Mouse (Mus musculus) kidney, adult 8-10 months (tissue): ENCODE data around the gene Metrnl.

Experiments used
- DNase-seq, 2 experiments: peaks; one replicate each; pipeline ENCODE4 v3.0.0; 2022

Metrnl gene

DNA sequence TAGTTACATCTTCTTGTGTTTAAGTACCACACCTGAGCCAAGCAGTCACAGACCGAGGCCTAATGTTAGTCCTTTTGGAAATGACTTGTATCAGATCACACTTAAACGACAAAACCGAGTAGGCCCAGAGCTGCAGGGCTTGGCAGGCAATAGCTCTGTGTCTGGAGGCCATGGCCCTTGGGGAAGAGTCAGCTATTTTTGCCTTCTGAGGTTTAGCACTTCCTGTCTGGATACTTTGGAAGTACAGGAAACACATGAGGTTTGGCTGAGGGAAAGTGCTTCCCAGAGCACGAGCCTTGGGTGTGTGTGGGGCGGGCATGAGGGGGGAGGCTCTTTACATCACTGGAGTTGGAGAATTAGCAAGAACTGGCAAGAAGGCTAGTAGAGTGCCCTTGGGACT is 14.7 kb upstream of the Metrnl start:
- peak; percentile 45 to 64 for DNase-seq

DNA sequence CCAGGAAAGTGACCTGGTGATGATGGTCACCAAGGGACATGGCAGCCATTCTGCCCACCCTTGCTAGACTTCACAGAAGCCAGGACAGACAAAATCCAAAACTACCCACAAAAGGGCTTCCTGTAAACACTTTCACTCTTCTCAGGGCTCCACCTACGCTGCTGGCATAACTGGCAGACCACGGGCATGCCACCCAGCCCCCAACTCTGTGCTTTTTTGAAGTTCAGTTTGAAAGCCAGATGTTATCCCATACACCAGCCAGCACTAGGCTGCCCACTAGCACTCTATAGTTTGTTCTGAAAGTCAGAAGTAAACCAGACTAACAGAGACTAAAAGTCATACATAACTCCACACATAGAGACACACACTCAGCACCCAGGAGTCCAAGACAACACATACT is 13.3 kb upstream of the Metrnl start:
- DNase-seq, result no peak

DNA sequence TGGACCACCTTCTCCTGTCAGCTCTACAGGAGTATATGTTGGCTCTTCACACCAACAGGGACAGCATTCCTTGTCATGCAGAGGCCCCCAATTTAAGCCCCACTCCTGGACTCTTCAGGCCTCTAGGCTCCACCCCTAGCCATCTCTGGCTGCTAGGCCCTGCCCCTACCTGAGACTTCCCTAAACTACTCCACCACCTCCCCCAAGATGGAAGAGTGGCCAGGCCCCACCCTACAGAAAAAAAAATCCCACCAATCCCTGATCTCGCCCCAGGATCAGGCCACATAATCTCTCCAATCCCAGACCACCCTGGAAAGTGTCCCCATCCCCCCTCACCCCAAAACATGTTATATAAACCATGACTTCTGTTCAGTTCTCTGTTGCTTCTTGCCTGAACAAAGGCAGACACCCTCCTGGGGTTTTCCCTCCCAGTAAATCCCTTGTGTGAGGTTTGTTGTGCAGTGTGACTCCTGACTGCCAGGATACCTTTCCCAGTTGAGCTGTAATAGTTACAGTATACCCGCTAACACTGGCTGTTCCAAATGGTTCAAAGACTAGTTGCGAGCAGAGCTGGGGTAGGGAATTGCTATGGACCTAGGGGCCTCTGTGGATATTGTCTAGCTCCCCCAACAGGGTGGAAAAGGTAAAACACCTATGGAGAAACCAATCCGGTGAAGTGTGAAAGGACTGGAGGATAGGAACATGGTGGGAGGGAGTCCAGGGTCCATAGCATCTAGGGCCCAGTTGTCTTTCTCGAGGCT is 5.9 kb upstream of the Metrnl start:
- DNase-seq, result no peak

DNA sequence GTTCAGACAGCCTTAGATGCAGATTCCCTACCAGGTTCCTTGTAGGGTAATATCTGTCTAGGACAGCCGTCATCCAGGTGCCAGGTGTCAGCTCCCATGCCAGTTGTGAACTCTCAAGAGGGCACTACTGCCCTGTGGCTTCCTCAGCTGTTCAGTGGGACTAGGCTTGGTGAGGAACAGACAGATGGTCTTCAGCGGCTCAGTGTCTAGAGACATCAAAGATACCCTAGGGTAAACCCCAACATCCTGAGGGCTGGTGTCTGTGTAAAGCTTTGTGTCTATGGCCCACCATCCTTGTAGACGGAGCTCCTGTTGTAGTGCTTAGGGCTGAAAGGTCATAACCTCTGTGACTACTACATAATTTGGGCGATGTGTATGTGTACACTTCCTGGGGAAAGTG is 4.1 kb upstream of the Metrnl start:
- DNase-seq, result no peak

DNA sequence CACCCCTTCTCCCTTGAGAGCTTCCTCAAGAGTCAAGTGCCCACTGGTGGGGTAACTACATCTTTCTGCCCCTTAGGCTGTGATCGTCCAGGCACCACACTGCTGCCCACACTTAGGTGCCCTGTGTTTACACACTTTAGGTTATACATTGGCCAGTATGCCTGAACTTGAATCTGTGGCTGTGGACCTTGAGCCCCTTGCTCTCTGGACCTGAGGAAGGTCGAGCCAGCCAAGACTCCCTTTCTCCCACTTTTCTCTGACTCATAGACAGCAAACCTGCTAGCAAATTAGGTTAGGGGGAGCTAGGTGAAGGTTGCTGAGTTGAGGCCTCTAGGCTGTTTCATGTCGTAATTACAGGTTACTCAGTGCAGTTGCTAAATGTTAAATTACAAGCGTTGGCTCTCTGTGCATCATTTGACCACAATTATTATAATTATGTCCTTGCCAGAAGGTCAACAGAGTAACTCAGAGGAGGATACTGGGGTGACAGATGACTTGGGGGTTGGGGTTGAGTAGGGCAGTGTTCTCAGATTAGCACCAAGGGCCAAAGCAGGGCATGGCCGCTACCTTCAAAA is 2.9 kb upstream of the Metrnl start:
- DNase-seq, result peak; percentile 48 to 76

DNA sequence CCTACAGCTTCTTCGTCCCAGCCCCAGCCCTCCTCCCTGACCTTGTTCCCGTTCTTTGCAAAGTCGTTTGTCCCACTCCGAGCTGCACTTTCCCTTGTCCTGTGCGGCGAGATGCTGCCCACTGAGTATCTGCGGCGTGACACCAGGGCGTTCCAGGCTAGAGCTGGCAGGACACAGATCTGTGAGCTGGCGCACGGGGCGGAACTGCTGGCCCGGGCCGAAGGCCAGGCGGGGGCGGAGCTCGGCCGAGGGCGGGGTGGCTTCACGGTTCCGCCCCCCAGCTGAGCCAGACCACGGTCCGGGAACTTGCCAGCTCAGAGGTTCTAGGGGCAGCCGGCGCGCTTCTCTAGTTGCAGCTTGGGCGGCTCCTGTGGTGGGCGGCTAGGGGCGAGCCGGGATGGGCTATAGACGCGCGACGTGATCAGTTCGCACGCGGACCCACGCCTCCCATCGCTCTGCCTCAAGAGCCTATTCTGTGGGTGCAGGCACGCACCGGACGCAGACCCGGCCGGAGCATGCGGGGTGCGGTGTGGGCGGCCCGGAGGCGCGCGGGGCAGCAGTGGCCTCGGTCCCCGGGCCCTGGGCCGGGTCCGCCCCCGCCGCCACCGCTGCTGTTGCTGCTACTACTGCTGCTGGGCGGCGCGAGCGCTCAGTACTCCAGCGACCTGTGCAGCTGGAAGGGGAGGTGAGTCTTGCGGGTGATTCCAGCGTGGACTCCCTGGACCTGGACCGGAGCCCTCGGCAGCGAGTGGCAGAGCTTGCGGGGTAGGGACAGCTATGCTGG is 959 bp downstream of the Metrnl start:
- DNase-seq, result peak; percentile 94 to 95

DNA sequence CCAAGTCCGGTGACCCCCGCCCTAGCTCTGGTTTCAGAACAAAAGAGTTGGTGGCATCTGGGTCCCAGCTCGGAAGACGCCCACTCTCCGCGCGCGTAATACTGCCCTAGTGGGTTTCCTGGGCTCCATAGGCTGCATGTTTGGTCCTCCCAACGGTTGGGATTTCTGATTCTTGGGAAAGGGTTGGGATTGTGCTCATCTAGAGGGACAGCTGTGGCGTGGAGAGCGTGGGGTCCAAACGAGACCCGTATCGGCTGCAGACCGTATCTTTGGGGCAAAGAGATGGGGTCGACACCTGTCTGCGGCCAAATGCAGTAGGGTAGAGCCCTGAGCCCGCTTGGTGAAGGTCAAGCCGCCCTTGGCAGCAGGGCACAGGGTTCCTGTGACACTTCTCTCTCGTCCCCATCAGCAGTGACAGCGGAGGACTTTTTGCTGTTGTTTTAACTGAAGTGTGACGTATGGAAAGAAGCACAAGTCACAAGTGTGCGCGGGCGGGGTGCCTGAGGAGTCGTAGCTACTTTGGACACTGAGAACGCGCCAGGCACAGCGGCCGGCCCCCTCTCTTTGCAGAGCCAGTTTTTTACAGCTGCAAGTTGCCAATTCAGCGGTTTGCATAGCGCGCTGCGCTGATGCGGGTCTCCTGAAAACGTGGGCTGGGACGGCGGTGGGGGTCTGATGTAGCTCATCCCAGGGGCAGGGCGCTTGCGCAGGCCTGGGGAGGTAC is 1.7 kb downstream of the Metrnl start:
- peak; percentile 68 to 73 for DNase-seq

DNA sequence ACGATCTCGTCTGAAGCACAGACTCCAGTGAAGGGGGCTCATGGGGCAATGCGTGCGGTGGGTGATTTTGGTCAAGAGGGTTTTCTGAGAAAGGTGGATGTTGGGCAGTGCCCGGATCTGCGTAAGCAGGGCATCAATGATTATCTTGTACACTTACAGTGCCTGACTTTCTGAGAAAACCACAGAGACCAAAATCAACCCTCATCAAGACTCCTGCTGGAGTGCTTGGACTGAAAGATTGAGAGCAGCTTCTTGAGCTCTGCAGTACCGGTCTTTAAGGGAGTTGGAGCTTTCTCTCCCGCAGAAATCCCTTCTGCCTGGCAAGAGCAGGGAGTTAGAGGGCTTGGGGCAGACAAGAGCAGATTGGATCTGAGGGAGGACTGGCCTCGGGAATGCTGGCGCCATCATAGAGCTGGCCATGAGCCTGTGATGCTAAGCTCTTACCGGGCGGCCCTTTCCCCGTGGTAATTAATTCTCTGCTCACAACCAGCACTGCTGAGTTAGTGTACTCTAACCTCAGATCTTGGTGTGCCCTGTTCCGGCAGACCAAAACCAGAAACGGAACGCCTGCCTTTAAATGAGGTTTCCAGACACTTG is 2.4 kb downstream of the Metrnl start:
- peak; percentile 39 to 40 for DNase-seq

DNA sequence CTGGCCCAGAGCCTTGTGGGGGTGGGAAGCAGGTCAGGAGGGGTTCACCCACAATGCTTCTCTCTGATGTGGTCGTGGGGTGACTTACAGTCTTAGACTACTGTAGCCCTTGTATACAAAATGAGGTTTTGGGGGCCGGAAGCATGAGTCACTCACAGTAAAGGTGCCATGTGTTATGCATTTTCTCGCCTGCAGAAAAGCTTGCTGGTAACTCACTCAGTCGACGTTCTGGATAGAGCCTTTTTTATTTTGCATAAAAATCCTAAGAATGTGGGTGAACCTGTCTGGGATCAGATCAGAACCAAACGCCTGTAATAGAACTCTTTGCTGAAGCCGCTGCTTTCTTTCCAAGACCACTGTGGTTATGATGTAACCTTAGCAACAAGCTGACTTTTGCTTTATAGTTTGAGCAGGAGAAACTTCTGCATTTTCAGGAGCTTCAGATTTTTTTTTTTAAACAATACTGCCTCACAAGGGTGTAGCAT is 5.2 kb downstream of the Metrnl start:
- DNase-seq, result peak in 1 of 2 experiments; percentile 40

DNA sequence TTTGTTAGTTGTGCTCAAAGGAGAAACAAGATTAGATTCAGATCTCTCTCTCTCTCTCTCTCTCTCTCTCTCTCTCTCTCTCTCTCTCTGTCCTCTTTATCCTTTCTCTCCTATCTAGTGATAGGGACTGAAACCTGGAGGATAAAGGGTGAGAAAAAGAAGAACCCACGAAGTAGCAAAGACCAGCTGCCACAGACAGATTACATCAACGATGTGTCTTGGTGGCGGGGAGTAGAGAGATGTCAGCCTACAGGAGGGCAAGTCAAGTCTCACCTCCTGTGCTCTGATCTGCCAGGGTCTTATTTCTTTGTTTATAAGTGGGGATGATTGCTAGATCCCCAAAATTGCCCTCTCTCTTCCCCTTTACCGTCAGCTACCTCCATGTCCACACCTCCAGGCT is 7.9 kb downstream of the Metrnl start:
- DNase-seq, result no peak

DNA sequence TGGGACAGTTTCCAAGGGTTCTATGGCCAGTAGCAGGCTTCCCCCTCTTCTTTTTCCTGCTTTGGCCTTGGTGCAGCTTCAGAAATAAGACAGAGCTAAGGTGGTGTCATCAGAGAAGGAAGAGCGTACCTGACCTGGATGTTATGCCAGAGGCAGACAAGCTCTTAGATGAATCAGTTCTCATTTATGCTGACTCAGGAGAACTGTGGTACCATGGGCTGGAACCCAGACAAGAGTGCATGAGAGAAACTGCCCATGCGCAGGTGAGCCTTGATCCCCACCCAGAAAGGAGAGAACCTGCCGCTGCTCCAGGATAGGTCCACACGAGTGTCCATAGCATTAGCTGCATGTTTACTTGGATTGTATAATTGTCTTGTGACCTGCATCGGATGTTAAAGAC is 8.9 kb downstream of the Metrnl start:
- DNase-seq, result no peak

DNA sequence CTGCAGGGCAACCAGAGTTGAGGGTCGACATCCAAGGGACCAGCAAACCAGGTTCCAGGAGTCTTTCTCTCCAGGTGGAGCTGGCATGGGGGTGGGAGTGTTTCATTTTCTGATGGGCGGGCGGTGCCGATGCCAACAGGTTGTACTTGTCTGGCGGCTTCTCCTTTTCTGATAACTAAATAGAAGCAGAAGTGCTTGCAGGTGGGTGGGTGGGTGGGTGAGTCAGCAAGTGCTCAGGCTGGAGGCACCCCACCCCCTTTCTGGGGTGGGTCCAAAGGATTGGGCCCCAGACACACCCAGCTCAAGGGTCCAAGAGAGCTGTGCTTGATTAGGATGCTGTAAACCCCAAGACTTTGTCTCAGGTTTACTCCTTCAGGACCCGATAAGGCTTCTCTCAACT is 11.6 kb downstream of the Metrnl start:
- no peak for DNase-seq

DNA sequence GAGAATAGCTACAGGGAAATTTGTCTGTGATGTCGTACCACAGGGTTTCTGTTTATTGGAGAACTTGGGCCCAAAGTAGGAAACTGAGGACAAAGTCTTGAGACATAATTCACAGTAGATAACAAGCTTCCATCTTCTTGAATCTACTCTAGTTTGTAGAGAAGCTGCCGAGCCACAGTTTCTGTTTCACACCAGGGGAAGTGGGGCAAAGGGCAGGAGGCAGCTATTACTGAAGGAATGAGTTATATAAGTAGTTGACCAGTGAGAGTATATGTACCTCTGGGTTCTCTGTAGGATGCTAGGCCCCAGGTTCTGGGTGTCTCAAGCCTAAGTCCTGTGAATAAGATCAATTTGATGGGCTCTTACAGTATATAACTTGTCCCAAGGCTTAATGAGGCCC is 12.2 kb downstream of the Metrnl start:
- DNase-seq, result peak; percentile 40 to 45

DNA sequence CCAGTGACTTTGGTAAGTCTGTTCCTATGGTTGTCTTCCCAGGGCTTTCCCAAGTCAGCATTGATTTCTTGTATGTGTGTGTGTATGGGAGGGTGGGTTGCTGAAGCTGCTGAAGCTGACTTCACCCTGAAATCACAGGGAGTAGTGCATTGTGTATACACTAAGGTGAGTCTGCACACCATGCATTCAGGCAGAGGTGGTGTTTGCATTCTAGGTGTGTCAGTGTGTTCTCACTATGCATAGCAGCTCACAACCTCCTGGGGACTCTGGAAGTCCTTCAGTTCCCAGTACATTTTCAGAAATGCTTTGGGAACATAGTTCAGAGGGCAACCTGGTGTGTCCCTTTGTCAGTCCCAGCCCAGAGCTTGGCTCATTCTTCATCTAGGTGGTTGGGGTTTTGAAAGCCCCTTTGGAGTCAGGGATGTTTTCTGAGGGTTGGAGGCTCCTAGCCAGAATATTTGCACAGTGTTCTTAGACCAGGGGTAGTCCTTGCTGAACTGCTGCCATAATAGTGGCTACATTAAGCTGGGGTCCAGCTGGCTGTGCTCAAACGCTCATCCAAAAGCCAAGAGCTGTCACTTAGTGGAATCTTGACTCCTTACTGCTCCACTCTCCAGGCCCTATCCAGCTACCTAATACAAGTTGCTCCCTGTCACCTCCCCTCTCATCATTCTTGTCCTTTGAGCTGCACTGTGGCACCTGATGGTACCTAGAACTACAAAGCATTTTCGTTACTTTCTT is 13.6 kb downstream of the Metrnl start:
- no peak for DNase-seq

DNA sequence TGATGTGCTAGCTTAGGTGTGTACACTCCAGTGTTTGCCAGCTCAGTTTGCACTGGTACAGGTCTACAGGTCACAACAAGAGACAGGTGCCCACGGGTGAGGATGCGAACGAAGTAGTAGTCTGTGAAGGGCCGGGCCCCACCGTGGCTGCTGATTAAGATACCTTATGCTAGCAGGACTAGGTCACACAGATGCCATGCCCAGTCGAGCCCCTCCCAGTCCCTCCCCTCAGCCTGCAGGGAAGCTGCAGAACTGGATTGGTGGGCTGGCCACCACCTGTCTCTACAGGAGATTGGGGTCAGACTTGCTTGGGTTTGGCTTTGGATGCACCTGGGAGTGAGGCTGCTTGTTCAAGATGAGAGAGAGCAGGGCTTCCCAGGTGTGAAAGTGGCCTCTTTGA is 16.4 kb downstream of the Metrnl start:
- no peak for DNase-seq

DNA sequence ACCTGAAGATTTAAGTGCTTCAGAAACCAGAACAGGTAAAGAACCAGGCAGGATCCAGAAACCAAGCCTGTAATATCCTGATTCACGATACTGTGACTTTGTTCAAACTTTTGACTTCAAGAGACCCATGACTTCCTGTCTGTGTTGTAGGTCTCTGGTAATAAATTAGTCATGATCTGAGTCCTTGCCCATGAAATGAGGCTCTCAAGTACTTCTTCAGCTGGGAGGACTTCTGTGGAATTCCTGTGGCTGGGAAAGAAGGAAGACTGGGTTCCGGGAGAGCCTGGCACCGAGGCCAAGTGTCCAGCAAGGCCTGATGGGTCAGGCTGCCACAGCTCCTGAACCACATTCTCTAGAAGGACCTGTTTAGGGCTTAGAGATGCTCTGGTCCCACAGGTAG is 19.4 kb downstream of the Metrnl start:
- no peak for DNase-seq

DNA sequence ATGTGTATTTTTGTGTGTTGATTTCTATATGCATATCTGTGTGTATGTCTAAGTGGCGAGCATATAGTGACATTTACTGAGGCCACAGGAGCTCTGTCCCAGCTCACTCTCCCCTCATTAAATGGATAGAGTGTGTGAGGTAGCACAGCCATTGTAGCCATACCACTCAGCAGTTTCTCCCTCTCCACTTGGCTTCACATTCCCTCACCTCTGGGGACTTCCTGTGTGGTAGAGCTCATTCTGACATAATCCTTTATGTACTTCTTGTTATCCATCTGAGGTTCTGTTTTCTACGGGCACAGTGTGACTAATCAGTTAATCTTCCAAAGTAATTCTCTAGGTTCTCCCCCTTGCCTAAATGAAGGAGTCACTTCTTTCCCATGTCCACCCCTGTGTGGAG is 21.1 kb downstream of the Metrnl start:
- DNase-seq, result no peak

DNA sequence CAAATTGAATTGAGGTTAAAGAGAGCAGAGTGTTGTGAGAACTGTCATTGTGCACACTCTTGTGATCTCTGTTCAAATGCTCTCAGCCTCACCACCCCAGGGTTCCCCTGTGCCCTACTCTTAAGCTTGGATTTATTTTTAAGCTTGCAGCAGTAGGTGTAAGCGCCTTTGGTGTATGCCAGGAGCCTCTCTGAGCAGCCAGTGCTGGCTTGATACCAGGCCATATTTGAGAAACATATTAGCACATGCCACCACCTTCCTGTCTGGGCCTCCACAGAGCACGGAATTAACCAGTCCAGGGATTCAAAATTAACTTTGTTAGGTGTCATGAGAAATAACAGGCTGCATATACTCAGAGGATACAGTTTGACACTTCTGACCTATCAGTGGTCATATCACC is 25.3 kb downstream of the Metrnl start:
- no peak for DNase-seq

DNA sequence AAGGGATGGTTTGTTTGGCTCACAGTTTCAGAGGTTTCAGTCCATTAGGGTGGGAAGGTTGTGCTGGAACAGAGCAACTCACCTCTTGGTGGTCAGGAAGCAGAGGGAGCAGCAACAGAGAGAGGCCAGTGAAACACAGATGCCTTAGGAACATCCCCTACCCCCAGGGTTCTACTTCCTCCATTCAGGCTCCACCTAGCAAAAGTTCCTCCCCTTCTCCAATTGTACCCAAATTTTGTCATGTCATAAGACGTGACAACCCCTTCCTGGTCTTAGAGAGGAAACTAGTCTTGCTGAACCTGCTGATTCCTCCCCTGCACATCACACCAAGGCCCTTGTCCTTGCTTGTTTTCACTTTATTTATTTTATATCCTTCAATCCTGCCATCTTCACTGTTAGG is 32.8 kb downstream of the Metrnl start:
- DNase-seq, result no peak

DNA sequence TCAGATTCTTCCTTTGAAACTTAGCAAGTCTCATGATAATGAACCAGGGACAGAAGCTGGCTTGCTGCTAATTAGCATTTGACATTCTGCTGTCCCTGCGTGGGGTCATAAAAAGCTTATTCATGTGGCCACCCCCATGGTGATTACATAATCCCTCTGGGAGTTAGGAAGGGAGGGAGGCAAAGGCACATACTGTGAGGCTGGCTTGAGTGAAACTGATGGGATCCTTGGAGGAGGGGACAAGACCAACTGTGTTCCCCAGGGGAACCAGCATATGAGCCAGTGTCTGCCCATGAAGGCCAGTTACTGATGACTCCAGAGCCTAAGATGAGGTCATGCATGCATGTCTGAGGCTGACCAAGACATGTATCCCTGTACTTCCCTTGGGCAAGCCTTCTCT is 33.5 kb downstream of the Metrnl start:
- DNase-seq, result no peak

DNA sequence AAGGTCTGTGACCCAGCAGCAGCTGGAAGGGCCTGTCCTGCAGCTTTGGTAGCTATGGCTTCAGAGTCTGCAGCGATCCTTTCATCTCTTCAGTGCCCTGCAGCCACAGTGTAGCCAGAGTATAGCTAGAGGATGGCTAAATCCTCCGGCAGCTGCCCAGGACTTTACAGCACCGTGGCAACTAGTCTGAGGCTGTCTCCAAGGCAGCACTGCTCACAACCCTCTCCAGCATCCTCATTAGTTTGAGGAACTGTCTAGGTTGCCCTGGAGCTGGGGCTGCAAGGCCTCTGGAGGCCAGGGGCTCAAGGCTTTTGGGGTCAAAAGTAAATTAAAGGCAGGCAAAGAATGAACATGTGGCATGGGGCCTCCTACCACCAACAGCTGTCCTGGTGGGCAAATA is 37.3 kb downstream of the Metrnl start:
- DNase-seq, result no peak

DNA sequence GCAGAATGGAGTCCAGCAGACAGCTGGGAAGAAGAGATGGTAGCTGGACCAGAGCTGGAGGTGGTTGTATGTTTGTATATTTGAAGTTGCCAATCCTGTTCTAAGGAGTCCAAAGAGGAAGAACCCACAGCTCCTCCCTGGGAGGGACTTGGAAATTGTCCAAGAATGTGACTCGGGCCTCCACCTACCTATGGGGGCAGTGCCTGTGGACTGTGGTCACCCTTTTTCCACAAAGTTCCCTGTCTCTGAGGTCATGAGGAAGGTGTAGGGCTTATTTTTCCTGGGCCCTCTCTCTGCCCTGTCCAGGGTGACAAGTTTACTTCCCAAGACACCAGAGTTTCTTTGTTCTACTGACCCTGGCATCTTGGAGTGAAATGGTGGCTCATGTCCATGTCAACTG is 39.6 kb downstream of the Metrnl start:
- peak; percentile 19 to 30 for DNase-seq
